Mouse (Mus musculus) myocyte (in vitro differentiated cells): Measurements from ENCODE around the gene Olfr212. TPM values are rescaled to one million over a fixed set of nuclear protein-coding genes. Genes with fewer than 3 reads are reported as not detected.
"Not testable (repeated sequence)": the region's sequence is repeated elsewhere in the genome, so short reads cannot be mapped to it uniquely, and the experiment has no call there.

ENCODE experiments used
- H3K27me3 ChIP-seq: one replicate; pipeline ENCODE4 v1.6.1; 2011; ENCODE audit not compliant: control insufficient read depth, insufficient read depth, insufficient read length
- H3K36me3 ChIP-seq: one replicate; pipeline ENCODE4 v1.6.1; 2011; ENCODE audit not compliant: control insufficient read depth, insufficient read depth
- H3K4me2 ChIP-seq: one replicate; pipeline ENCODE4 v1.6.1; 2011; ENCODE audit warnings: low read depth, control low read depth
- H3K4me3 ChIP-seq: one replicate; pipeline ENCODE4 v1.5.1; 2011; ENCODE audit warnings: mild to moderate bottlenecking, control low read depth, moderate library complexity
- H3K79me2 ChIP-seq: one replicate; pipeline ENCODE4 v1.6.1; 2011; ENCODE audit not compliant: control insufficient read depth, insufficient read depth
- H3ac ChIP-seq: one replicate; pipeline ENCODE4 v1.6.1; 2011; ENCODE audit not compliant: control insufficient read depth, insufficient read length
- CEBPB ChIP-seq: IDR thresholded peaks from 2 replicates; pipeline ENCODE4 v1.6.1; 2011; ENCODE audit warnings: mild to moderate bottlenecking, moderate library complexity; ENCODE audit not compliant: poor library complexity, insufficient read depth, severe bottlenecking
- E2F4 ChIP-seq: IDR thresholded peaks from one replicate; pipeline ENCODE4 v1.6.1; 2011; ENCODE audit warnings: mild to moderate bottlenecking, control low read depth, moderate library complexity; ENCODE audit not compliant: insufficient read depth
- MAX ChIP-seq: IDR thresholded peaks from one replicate; pipeline ENCODE4 v1.6.1; 2011; ENCODE audit warnings: low read depth, mild to moderate bottlenecking, control low read depth
- MYOD1 ChIP-seq, 3 experiments: IDR thresholded peaks; one replicate each; pipeline ENCODE4 v1.6.1; 2011; ENCODE audit warnings: control low read depth in 2 of 3, low read depth in 2 of 3, mild to moderate bottlenecking in 2 of 3, moderate library complexity in 1 of 3; ENCODE audit not compliant: insufficient read length in 2 of 3, control insufficient read depth in 1 of 3
- MYOG ChIP-seq, 3 experiments: IDR thresholded peaks; one replicate each; pipeline ENCODE4 v1.6.1; 2011; ENCODE audit warnings: control low read depth in 2 of 3, low read depth in 2 of 3, mild to moderate bottlenecking in 2 of 3; ENCODE audit not compliant: insufficient read length in 2 of 3, control insufficient read depth in 1 of 3, insufficient read depth in 1 of 3
- POLR2A ChIP-seq: IDR thresholded peaks from one replicate; pipeline ENCODE4 v1.6.1; 2011; ENCODE audit warnings: low read depth, mild to moderate bottlenecking, control low read depth, moderate library complexity; ENCODE audit not compliant: insufficient read length
- POLR2AphosphoS2 ChIP-seq: IDR thresholded peaks from one replicate; pipeline ENCODE4 v1.6.1; 2011; ENCODE audit warnings: low read depth, control low read depth; ENCODE audit not compliant: insufficient read length
- REST ChIP-seq: IDR thresholded peaks from one replicate; pipeline ENCODE4 v1.6.1; 2011; ENCODE audit warnings: mild to moderate bottlenecking, control low read depth, moderate library complexity; ENCODE audit not compliant: insufficient read depth, insufficient read length
- SRF ChIP-seq: IDR thresholded peaks from one replicate; pipeline ENCODE4 v1.6.1; 2011; ENCODE audit warnings: low read depth; ENCODE audit not compliant: control insufficient read depth, insufficient read length
- TCF12 ChIP-seq: IDR thresholded peaks from one replicate; pipeline ENCODE4 v1.6.1; 2011; ENCODE audit warnings: mild to moderate bottlenecking, control low read depth; ENCODE audit not compliant: poor library complexity, insufficient read depth, severe bottlenecking
- TCF3 ChIP-seq: IDR thresholded peaks from one replicate; pipeline ENCODE4 v1.6.1; 2011; ENCODE audit warnings: low read depth, control low read depth; ENCODE audit not compliant: insufficient read length
- USF1 ChIP-seq: IDR thresholded peaks from one replicate; pipeline ENCODE4 v1.6.1; 2011; ENCODE audit warnings: low read depth, mild to moderate bottlenecking, control low read depth, moderate library complexity
- polyA plus RNA-seq: library from polyadenylated mRNA; unstranded; fragments of >200 nt; fragmentation: generic; extraction: Trizol; gene quantifications from one replicate; pipeline ENCODE4 v1.2.1, GENCODE M21; 2012; ENCODE audit warnings: missing spikeins

The Olfr212 gene
- not detected for polyA plus RNA-seq

GRCm38 (mm10) chr6:116506302-116507003 is at the start of gene Olfr212:
Olfr212 (plus strand) TSS chr6:116506516.
- H3K79me2 ChIP-seq, H3K4me2 ChIP-seq, H3K4me3 ChIP-seq: not testable (repeated sequence)

GRCm38 (mm10) chr6:116458728-116459127 is 47.6 kb upstream of the Olfr212 start:
- no peak overlapping the region for H3K4me3 ChIP-seq
- peaks cover 4% of the 10 kb centered on the region for H3K36me3 ChIP-seq

More at GRCm38 (mm10) chr6:116506302-116507003, at the start of gene Olfr212:
- H3K27me3 ChIP-seq, H3K36me3 ChIP-seq, H3ac ChIP-seq: not testable (repeated sequence)

GRCm38 (mm10) chr6:116459232-116459631 is 47.1 kb upstream of the Olfr212 start:
- Histone ChIP-seq H3ac (no peak overlapping the region), H3K4me3 (no peak overlapping the region), H3K79me2 (no peaks in the 10 kb centered on the region), H3K36me3 (no peaks in the 10 kb centered on the region), H3K4me2 (no peak overlapping the region), H3K27me3 (no peaks in the 10 kb centered on the region)
- TF ChIP-seq E2F4: no peak
- TF ChIP-seq POLR2AphosphoS2: no peak
- TF ChIP-seq USF1: no peak
- no peak for TF ChIP-seq MAX
- no peak for TF ChIP-seq POLR2A
- TF ChIP-seq TCF12: no peak
- no peak for TF ChIP-seq TCF3
- no peak for TF ChIP-seq CEBPB
- TF ChIP-seq REST: no peak
- TF ChIP-seq SRF: no peak
- TF ChIP-seq MYOG (IDR thresholded peaks at IDR 0.05; ENCODE audit: control insufficient read depth in 1 of 3, insufficient read depth in 1 of 3, insufficient read length in 2 of 3, low read depth in 2 of 3): no peak
- no peak for TF ChIP-seq MYOD1 (IDR thresholded peaks at IDR 0.05; ENCODE audit: control insufficient read depth in 1 of 3, insufficient read length in 2 of 3, low read depth in 2 of 3)

More at GRCm38 (mm10) chr6:116458728-116459127, 47.6 kb upstream of the Olfr212 start:
- Histone ChIP-seq H3ac (no peak overlapping the region), H3K79me2 (no peaks in the 10 kb centered on the region), H3K4me2 (no peak overlapping the region), H3K27me3 (no peaks in the 10 kb centered on the region)
- TF ChIP-seq SRF: no peak
- TF ChIP-seq MYOD1 (IDR thresholded peaks at IDR 0.05; ENCODE audit: control insufficient read depth in 1 of 3, insufficient read length in 2 of 3, low read depth in 2 of 3): no peak
- no peak for TF ChIP-seq CEBPB
- no peak for TF ChIP-seq TCF12

- Histone ChIP-seq H3K4me3 (peak within 1 kb of the TSS; percentile 14), H3ac (peak within 1 kb of the TSS; percentile 18), H3K79me2 (no peaks in the 10 kb centered on the region), H3K4me2 (peak within 1 kb of the TSS; percentile 34), H3K36me3 (no peaks in the 10 kb centered on the region), H3K27me3 (no peaks in the 10 kb centered on the region)
- TF ChIP-seq TCF3 (no peak), SRF (no peak), E2F4 (no peak), CEBPB (no peak), REST (no peak), POLR2A (peak; percentile 53)
Measured at GRCm38 (mm10) chr6:116460544-116461283, 45.6 kb upstream of the Olfr212 start, which contains the start of gene Alox5. Alox5 (minus strand) TSS chr6:116461178.

GRCm38 (mm10) chr6:116468081-116468480 is 38.2 kb upstream of the Olfr212 start:
- Histone ChIP-seq H3K79me2 (no peaks in the 10 kb centered on the region), H3ac (no peak overlapping the region), H3K4me3 (no peak overlapping the region), H3K4me2 (no peak overlapping the region), H3K27me3 (no peaks in the 10 kb centered on the region), H3K36me3 (no peaks in the 10 kb centered on the region)
- TF ChIP-seq POLR2AphosphoS2: no peak
- no peak for TF ChIP-seq E2F4
- TF ChIP-seq USF1: no peak
- TF ChIP-seq SRF: no peak
- no peak for TF ChIP-seq CEBPB
- no peak for TF ChIP-seq TCF12
- no peak for TF ChIP-seq REST
- no peak for TF ChIP-seq TCF3
- TF ChIP-seq MYOG (IDR thresholded peaks at IDR 0.05; ENCODE audit: control insufficient read depth in 1 of 3, insufficient read depth in 1 of 3, insufficient read length in 2 of 3, low read depth in 2 of 3): no peak
- no peak for TF ChIP-seq MYOD1 (IDR thresholded peaks at IDR 0.05; ENCODE audit: control insufficient read depth in 1 of 3, insufficient read length in 2 of 3, low read depth in 2 of 3)
- no peak for TF ChIP-seq MAX
